Mouse (Mus musculus): ENCODE results near the gene Cfi.

DNA sequence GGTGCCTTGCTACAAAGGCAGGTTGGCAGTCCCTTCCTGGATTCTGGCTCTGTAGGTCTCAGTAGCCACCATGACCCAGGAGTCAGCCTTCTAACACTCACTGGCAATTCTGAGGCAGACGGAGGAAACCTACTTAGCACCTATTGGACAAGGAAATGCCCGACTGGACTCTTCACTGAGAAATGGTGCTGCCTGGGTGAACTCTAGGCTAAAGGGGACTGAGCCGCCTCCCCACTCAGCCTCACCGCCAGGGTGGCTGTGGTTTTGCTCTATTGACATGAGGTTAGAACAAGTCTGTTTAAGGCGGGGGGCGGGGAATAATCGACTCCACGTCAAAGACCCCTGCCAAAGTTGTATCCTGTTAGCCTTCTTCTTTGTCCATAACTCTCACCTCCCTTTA lies 68.2 kb downstream of the Cfi start:
- no peak for TF ChIP-seq CTCF (IDR thresholded peaks at IDR 0.05; ENCODE audit: borderline replicate concordance, extremely low read depth, insufficient read depth, insufficient read length)
- no peak for TF ChIP-seq POLR2A (IDR thresholded peaks at IDR 0.05; ENCODE audit: borderline replicate concordance, extremely low read depth, insufficient read depth, insufficient read length, poor library complexity, severe bottlenecking)
